Mouse (Mus musculus) cerebral cortex, adult 2 months (tissue): ENCODE results near the gene Crabp2.

ENCODE experiments used
- WGBS: fragments of 180-500 bp; shearing (Covaris S2); methylation state at CpG from one replicate; pipeline ENCODE4 v1.1.7; 2018; 5-methylcytosine and 5-hydroxymethylcytosine counted together

Gene Crabp2

GRCm38 (mm10) chr3:87948378-87949265 is at the start of gene Crabp2:
Gene Crabp2, plus strand, starts transcription at chr3:87948666.
- WGBS, result 7% methylated on average over 35 of the region's 35 CpGs

- WGBS, result 71% methylated on average over 3 of the region's 3 CpGs
These were observed 49.2 kb upstream of the Crabp2 start for GRCm38 (mm10) chr3:87899266-87899665.

DNA sequence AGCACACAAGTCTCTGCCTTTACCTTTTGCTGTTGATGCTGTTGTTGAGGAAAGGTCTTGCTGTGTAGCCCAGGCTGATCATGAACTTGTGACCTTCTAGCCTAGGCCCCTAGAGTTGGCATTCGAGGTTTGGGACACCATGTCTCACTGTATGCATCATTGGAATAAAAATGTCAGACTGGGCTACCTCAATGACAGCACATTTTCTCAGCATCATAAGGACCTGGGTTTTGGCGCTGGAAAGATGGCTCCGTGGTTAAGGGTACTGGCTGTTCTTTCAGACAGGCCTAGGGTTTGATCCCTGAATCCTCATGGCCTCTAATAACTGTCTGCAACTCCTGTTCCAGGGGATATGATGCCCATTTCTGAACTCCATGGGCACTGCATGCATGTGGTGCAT is 48.7 kb upstream of the Crabp2 start:
- 72% methylated on average over 3 of the region's 3 CpGs for WGBS

GRCm38 (mm10) chr3:87901036-87901624 is 47.3 kb upstream of the Crabp2 start:
- 69% methylated on average over 1 of the region's 1 CpGs for WGBS

GRCm38 (mm10) chr3:87901959-87902358 is 46.5 kb upstream of the Crabp2 start:
- WGBS, result 78% methylated on average over 6 of the region's 6 CpGs

- 60% methylated on average over 5 of the region's 5 CpGs for WGBS
These were observed 44.6 kb upstream of the Crabp2 start for GRCm38 (mm10) chr3:87903821-87904220.

DNA sequence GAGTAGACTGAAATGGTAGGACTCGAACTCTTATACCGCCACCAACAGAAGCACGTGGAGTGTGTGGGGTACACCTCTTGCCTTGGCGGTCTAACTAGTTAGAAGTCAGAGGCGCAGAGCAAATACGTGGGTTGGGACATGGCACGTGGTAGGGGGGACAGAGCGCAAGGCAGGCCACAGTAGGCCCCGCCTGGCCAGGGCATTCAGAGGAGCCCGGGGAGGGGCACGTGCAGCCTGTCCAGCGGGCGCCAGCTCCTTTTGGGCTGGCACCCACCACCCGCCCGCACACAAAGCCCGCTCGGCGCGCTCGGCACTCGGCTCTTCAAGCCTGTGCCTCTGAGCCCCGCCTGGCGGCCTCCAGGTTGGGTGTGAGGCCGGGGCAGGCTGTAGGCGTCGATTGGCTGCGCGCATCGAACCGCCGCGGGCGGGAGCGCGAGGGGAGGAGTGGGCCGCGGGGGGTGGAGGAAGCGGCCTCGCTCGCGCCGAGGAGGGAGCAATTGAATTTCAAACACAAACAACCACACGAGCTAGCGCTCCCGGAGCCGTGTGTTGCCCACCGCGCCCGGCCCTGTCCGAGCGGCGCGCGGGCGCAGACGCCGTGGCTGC is 42.5 kb upstream of the Crabp2 start, which contains the start of gene Hdgf:
Gene Hdgf (plus strand): TSS at position 442 of the 606 bp plus-strand sequence.
- WGBS, result under 1% methylated on average over 57 of the region's 57 CpGs

DNA sequence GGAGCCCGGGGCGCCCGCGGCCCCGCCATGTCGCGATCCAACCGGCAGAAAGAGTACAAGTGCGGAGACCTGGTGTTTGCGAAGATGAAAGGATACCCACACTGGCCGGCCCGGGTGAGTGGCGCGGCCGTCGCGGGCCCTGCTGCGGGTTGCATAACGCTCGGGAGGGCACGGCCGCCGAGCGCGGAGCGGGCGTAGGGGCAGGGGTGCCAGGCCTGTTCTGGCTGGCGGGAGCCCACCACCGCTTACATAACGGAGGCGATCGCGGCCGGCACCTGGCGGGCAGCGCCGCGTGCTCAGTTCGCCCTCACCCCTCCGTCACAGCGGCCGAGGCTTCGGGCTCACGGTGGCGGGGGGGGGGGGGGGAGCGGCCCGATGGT is 41.9 kb upstream of the Crabp2 start:
- 0% methylated on average over 41 of the region's 47 CpGs for WGBS

GRCm38 (mm10) chr3:87906981-87907857 is 41.2 kb upstream of the Crabp2 start:
- WGBS, result under 1% methylated on average over 27 of the region's 27 CpGs

- WGBS, result 3% methylated on average over 1 of the region's 1 CpGs
These were observed 40.6 kb upstream of the Crabp2 start for GRCm38 (mm10) chr3:87907906-87908305.

DNA sequence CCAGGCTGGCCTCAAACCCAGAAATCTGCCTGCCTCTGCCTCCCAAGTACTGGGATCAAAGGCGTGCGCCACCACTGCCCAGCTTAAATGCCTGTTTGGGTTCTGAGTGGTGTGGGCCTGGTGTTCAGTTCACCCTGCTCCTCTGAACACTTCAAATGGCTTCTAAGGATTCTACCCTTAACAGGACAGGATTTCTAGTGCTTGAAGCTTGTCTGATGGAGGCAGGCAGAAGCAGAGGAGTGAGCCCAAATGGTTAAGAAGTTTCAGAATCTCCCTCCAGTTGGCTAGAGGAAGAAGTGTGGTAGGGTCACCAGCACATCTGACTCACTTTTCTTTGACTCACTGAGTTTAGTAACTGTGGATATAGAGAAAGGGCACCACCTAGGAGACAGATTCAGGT is 39.1 kb upstream of the Crabp2 start:
- 98% methylated on average over 2 of the region's 2 CpGs for WGBS

- 15% methylated on average over 4 of the region's 4 CpGs for WGBS
These were observed 38.6 kb upstream of the Crabp2 start for GRCm38 (mm10) chr3:87909874-87910273.

DNA sequence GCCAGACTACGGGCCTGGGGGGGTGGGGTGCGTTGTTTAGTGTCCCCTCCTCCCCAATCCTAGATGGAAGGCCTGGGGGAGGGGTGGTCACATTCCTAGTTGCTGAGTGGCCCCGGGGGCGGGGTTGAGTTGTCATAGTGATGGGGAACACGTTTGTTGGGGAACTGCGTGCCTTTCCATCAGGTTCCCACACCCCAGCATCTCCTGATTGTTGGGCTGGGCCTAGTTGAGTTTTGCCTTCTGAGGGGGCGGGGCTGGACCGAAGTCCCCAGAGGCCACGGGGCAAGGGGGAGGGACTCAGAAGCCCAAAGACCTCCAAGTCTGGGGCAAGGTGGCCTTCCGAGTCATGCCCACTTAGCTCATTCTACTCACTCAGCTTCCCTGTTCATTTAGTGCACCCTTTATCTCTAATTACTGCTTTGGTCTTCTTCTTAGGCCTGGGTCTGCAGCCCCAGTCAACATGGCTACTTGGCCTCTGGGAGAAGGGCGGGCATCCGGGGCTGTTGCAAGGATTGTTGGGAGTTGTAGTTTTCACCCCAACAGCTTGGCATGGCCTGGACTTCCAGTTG is 37.8 kb upstream of the Crabp2 start:
- 9% methylated on average over 12 of the region's 12 CpGs for WGBS

- 86% methylated on average over 7 of the region's 7 CpGs for WGBS
These were observed 35.0 kb upstream of the Crabp2 start for GRCm38 (mm10) chr3:87913491-87913890.

GRCm38 (mm10) chr3:87913891-87914290 is 34.6 kb upstream of the Crabp2 start:
- WGBS, result 95% methylated on average over 10 of the region's 10 CpGs

- 64% methylated on average over 1 of the region's 1 CpGs for WGBS
These were observed 31.5 kb upstream of the Crabp2 start for GRCm38 (mm10) chr3:87916990-87917389.

DNA sequence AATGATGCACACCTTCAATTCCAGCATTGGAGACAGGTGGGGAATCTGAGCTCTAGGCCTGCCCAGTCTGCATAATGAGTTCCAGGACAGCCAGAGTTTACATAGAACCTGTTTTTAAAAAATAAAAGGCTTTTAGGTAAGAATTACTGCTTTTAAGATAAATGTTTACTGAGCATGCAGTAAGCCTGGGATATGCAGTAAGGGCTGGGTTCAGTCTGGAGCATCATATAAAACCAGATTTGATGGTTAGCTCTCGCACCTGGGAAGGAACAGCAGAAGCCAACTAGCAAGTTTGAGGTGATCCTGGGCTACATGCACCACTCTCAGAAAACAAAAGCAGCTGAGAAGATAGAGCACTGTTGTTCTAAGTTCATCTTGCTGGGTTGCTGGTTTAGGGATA is 29.9 kb upstream of the Crabp2 start:
- 93% methylated on average over 1 of the region's 1 CpGs for WGBS

DNA sequence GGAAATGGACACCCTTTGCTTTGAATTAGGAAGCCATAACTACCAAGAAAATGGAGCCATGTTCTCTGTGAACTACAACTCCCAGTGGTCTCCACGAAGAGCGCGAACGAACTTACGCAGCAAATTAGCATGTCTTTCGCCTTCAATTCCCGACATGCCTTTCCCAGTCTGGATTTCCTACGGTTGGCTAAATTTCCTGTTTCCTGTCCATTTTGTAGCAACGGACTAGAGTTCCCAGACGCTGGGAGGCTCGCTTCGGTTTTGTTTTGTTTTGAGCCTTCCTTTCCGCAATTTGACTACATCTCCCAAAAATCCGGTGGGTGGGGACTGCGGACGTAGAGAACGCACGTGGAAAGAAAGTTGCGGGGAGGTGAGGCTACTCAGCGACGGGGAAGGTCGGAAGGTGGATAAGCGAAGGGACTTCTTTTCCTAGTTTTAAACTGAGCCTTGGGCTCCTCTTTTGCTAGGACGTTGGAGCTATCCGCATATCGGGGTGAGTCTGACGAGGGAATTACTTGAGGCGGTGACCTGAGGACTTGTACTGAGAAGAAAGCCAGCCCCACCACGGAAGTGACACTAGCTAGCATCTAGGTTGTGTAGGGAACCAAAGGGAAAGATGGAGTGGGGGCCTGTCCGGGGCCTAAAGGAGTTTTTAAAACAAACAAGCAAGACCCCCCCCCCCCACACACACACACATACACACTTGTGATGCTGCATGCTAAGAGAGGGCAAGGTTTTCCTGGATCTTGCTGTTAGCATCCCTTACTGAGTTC is 28.9 kb upstream of the Crabp2 start, which contains the start of gene Mrpl24:
Gene Mrpl24 (plus strand): TSS at position 171 of the 773 bp plus-strand sequence.
- under 1% methylated on average over 30 of the region's 30 CpGs for WGBS

DNA sequence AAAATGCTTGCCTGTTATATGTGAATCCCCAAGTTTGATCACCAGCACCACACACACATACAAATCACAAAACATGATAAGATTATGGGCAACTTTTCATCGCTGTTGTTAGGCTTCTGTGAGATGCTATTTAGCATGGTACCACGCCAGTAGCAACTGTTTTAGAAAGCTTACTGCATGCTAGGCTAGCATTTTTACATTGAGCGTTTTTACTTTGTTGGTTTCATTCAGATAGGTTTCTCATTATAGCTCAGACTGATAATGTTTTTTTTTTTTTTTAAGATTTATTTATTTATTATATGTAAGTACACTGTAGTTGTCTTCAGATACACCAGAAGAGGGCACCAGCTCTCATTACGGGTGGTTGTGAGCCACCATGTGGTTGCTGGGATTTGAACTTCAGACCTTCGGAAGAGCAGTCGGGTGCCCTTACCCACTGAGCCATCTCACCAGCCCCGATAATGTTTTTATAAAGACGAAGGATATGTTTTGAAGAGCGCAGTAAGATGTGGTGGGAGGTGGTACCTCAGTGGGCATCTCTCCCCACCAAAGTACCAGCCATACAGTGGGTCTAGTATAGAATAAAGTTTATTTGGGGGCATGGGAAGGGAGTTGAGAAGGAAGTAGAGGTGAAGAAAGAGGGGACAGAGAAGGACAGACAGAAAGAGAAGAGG is 28.1 kb upstream of the Crabp2 start:
- WGBS, result 60% methylated on average over 9 of the region's 9 CpGs

DNA sequence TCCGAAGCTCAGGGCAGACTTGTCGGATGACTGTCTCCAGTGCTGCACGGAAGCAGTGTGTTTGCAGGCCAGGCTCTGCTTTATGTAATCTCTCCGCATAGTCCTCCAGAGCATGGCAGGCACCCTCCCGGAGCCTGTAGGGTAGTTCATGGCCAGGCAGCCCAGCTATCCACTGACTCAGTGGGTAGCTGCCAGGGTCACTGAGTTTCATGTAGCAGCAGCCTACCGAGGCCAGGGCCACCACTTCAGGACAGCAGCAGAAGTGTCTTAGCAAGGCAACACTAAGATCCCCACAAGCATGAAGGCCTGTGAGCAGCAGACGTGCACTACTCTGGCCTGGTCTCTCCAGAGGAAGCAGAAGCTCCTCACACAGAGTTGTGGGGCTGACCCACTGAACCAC is 23.5 kb upstream of the Crabp2 start:
- WGBS, result 88% methylated on average over 7 of the region's 7 CpGs
